Mouse (Mus musculus): ENCODE results near the gene Nom1. TPM values are rescaled to one million over a fixed set of nuclear protein-coding genes. Genes with fewer than 3 reads are reported as not detected.
"Not testable (repeated sequence)": the region's sequence is repeated elsewhere in the genome, so short reads cannot be mapped to it uniquely, and the experiment has no call there.

Gene Nom1
- polyA plus RNA-seq (2014; fragmentation: Nextera tagmentation; extraction: Ambion mirVana): 26.2 and 34.0 TPM in 2 replicates

DNA sequence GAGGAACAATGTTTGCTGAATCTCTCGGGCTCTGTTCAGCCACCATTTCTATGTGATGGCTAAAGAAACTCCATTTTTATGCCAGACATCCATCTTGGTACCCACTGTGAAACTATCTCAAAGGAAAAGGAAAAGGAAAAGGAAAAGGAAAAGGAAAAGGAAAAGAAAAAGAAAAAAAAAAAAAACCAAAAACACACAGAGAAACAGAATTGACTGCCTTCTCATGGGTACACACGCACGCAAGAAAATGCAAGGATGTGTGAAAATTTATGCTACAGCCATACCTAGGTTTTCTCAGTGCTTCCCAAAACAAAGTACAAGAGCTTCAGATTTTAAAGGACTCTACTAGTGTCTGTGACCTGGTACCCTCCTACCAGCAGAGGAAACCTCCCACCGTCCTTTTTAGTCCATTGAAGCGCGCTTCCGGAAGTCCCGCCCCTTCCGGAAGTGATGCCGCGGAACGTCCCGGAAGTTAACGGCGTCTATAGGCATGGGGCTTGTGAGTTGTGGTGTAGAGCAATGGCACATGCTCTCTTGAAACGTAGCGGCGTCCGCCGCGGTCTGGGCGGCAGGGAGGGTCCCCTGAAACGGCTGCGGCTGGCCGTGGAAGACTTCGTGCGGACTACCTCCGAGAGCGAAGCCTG lies at the start of gene Nom1:
Nom1 (plus strand) TSS at position 437 of the 644 bp plus-strand sequence.
- peak; percentile 92 for DNase-seq (ENCODE audit: low spot score)
- peak within 1 kb of the TSS; percentile 64; the same call in 1 of the 2 replicates for H3K27ac ChIP-seq (ENCODE audit: low read depth)
- H3K9me3 ChIP-seq (ENCODE audit: control insufficient read depth, low read length): no peaks in the 10 kb centered on the region
- peak within 1 kb of the TSS; percentile 74 for H3K9ac ChIP-seq (ENCODE audit: low read length)
- H3K36me3 ChIP-seq (ENCODE audit: control insufficient read depth, insufficient read depth, low read length): peaks cover 32% of the 10 kb centered on the region
- peaks cover 18% of the 10 kb centered on the region for H3K4me1 ChIP-seq (replicated peaks; ENCODE audit: control insufficient read depth, insufficient read depth, low read length)
- no peaks in the 10 kb centered on the region for H3K27me3 ChIP-seq (replicated peaks; ENCODE audit: control insufficient read depth, insufficient read depth, low read length)
- H3K4me2 ChIP-seq (ENCODE audit: low read length): peak within 1 kb of the TSS; percentile 87
- peak; percentile 95 for ATAC-seq (replicated peaks; ENCODE audit: low FRiP score, low TSS enrichment, low read depth)
- H3K4me3 ChIP-seq (ENCODE audit: low read depth, low read length): peak within 1 kb of the TSS; percentile 91
- WGBS: 4% methylated on average over 29 of the region's 29 CpGs

DNA sequence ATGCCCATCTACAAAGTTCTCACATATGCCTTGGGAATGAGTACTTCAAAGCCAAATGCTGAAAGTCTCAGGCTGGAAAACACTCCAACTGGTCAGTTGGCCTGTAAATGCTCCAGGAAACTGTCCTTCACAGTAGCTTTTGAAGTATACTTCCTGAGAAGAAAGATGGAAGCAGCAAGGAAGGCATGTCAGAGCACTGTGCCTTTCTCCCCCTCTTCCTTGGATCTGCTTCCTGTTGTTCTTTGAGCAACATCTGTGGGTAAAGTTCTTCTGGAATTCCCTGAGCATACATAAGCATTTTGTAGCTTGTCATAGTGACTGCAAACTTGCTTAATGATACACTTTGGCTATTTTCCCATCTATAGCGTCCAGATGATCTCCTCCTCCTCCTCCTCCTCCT lies 46.9 kb upstream of the Nom1 start:
- Histone ChIP-seq H3K36me3 (ENCODE audit: control insufficient read depth, insufficient read depth, low read length) (no peaks in the 10 kb centered on the region), H3K27ac (ENCODE audit: low read depth) (peak overlapping the region; percentile 6; the same call in 1 of the 2 replicates), H3K9me3 (ENCODE audit: control insufficient read depth, low read length) (no peaks in the 10 kb centered on the region), H3K9ac (ENCODE audit: low read length) (no peak overlapping the region), H3K4me1 (replicated peaks; ENCODE audit: control insufficient read depth, insufficient read depth, low read length) (0 out of 2 replicates have a peak, but pooled peaks cover 6% of the 10 kb centered on the region), H3K4me3 (ENCODE audit: low read depth, low read length) (no peak overlapping the region), H3K27me3 (replicated peaks; ENCODE audit: control insufficient read depth, insufficient read depth, low read length) (no peaks in the 10 kb centered on the region), H3K4me2 (ENCODE audit: low read length) (no peak overlapping the region)
- DNase-seq (ENCODE audit: low spot score) (no peak), ATAC-seq (replicated peaks; ENCODE audit: low FRiP score, low TSS enrichment, low read depth) (no peak)
- 30% methylated on average over 1 of the region's 1 CpGs for WGBS

GRCm38 (mm10) chr5:29388181-29388943 lies 46.1 kb upstream of the Nom1 start:
- Histone ChIP-seq H3K9ac (ENCODE audit: low read length) (no peak overlapping the region), H3K36me3 (ENCODE audit: control insufficient read depth, insufficient read depth, low read length) (no peaks in the 10 kb centered on the region), H3K4me3 (ENCODE audit: low read depth, low read length) (no peak overlapping the region), H3K27ac (ENCODE audit: low read depth) (peak overlapping the region; percentile 25; the same call in 1 of the 2 replicates), H3K27me3 (replicated peaks; ENCODE audit: control insufficient read depth, insufficient read depth, low read length) (no peaks in the 10 kb centered on the region), H3K4me2 (ENCODE audit: low read length) (no peak overlapping the region), H3K9me3 (ENCODE audit: control insufficient read depth, low read length) (no peaks in the 10 kb centered on the region), H3K4me1 (replicated peaks; ENCODE audit: control insufficient read depth, insufficient read depth, low read length) (0 out of 2 replicates have a peak, but pooled peaks cover 6% of the 10 kb centered on the region)
- peak; percentile 59 for DNase-seq (ENCODE audit: low spot score)
- ATAC-seq (replicated peaks; ENCODE audit: low FRiP score, low TSS enrichment, low read depth): no peak
- WGBS: 32% methylated on average over 7 of the region's 7 CpGs

GRCm38 (mm10) chr5:29388944-29389765 lies 45.3 kb upstream of the Nom1 start:
- 19% methylated on average over 15 of the region's 15 CpGs for WGBS
- Histone ChIP-seq H3K4me1 (replicated peaks; ENCODE audit: control insufficient read depth, insufficient read depth, low read length) (0 out of 2 replicates have a peak, but pooled peaks cover 6% of the 10 kb centered on the region), H3K27ac (ENCODE audit: low read depth) (no peak overlapping the region), H3K9ac (ENCODE audit: low read length) (no peak overlapping the region), H3K27me3 (replicated peaks; ENCODE audit: control insufficient read depth, insufficient read depth, low read length) (no peaks in the 10 kb centered on the region), H3K4me2 (ENCODE audit: low read length) (no peak overlapping the region), H3K36me3 (ENCODE audit: control insufficient read depth, insufficient read depth, low read length) (no peaks in the 10 kb centered on the region), H3K9me3 (ENCODE audit: control insufficient read depth, low read length) (no peaks in the 10 kb centered on the region), H3K4me3 (ENCODE audit: low read depth, low read length) (no peak overlapping the region)
- peak; percentile 88 for DNase-seq (ENCODE audit: low spot score)
- peak; percentile 56; the same call in 1 of the 2 replicates for ATAC-seq (replicated peaks; ENCODE audit: low FRiP score, low TSS enrichment, low read depth)

DNA sequence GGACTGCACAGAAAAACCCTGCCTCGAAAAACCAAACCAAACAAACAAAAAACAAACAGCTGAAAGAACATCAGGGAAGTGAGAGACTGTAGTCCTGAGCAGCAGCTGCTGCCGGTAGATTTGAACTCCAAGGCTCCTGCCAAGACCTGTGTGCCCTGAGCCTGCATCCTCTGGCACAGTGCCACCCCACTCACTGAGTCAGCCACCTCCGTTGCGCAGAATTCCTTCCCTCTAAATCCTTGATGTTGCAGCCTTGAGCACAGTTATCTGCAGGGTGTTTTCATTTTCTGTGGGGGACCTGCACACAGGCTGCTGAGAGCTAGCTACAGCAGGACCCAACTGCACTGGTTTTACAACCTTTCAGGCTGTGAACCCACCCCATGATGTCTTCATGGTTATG lies 36.0 kb upstream of the Nom1 start:
- DNase-seq (ENCODE audit: low spot score) (no peak), ATAC-seq (replicated peaks; ENCODE audit: low FRiP score, low TSS enrichment, low read depth) (no peak)
- Histone ChIP-seq H3K36me3 (ENCODE audit: control insufficient read depth, insufficient read depth, low read length) (no peaks in the 10 kb centered on the region), H3K4me3 (ENCODE audit: low read depth, low read length) (no peak overlapping the region), H3K4me2 (ENCODE audit: low read length) (no peak overlapping the region), H3K4me1 (replicated peaks; ENCODE audit: control insufficient read depth, insufficient read depth, low read length) (no peaks in the 10 kb centered on the region), H3K9me3 (ENCODE audit: control insufficient read depth, low read length) (no peaks in the 10 kb centered on the region), H3K27me3 (replicated peaks; ENCODE audit: control insufficient read depth, insufficient read depth, low read length) (no peaks in the 10 kb centered on the region), H3K27ac (ENCODE audit: low read depth) (no peak overlapping the region), H3K9ac (ENCODE audit: low read length) (no peak overlapping the region)
- WGBS: 69% methylated on average over 4 of the region's 4 CpGs

- ATAC-seq (replicated peaks; ENCODE audit: low FRiP score, low TSS enrichment, low read depth): no peak
Observed at GRCm38 (mm10) chr5:29410854-29411253, 23.6 kb upstream of the Nom1 start.

GRCm38 (mm10) chr5:29413041-29413440 lies 21.4 kb upstream of the Nom1 start:
- H3K9ac ChIP-seq (ENCODE audit: low read length): no peak overlapping the region
- H3K4me2 ChIP-seq (ENCODE audit: low read length): no peak overlapping the region
- no peak for DNase-seq (ENCODE audit: low spot score)
- no peak overlapping the region for H3K4me3 ChIP-seq (ENCODE audit: low read depth, low read length)
- 84% methylated on average over 3 of the region's 3 CpGs for WGBS
- no peak for ATAC-seq (replicated peaks; ENCODE audit: low FRiP score, low TSS enrichment, low read depth)
- H3K27me3 ChIP-seq (replicated peaks; ENCODE audit: control insufficient read depth, insufficient read depth, low read length): no peaks in the 10 kb centered on the region
- no peaks in the 10 kb centered on the region for H3K36me3 ChIP-seq (ENCODE audit: control insufficient read depth, insufficient read depth, low read length)
- no peaks in the 10 kb centered on the region for H3K4me1 ChIP-seq (replicated peaks; ENCODE audit: control insufficient read depth, insufficient read depth, low read length)
- no peaks in the 10 kb centered on the region for H3K9me3 ChIP-seq (ENCODE audit: control insufficient read depth, low read length)
- H3K27ac ChIP-seq (ENCODE audit: low read depth): no peak overlapping the region

More at GRCm38 (mm10) chr5:29410854-29411253, 23.6 kb upstream of the Nom1 start:
- no peaks in the 10 kb centered on the region for H3K9me3 ChIP-seq (ENCODE audit: control insufficient read depth, low read length)
- H3K9ac ChIP-seq (ENCODE audit: low read length): no peak overlapping the region
- H3K4me1 ChIP-seq (replicated peaks; ENCODE audit: control insufficient read depth, insufficient read depth, low read length): no peaks in the 10 kb centered on the region
- no peak for DNase-seq (ENCODE audit: low spot score)
- no peaks in the 10 kb centered on the region for H3K36me3 ChIP-seq (ENCODE audit: control insufficient read depth, insufficient read depth, low read length)
- no peak overlapping the region for H3K4me2 ChIP-seq (ENCODE audit: low read length)
- H3K4me3 ChIP-seq (ENCODE audit: low read depth, low read length): no peak overlapping the region
- no peaks in the 10 kb centered on the region for H3K27me3 ChIP-seq (replicated peaks; ENCODE audit: control insufficient read depth, insufficient read depth, low read length)
- H3K27ac ChIP-seq (ENCODE audit: low read depth): no peak overlapping the region

DNA sequence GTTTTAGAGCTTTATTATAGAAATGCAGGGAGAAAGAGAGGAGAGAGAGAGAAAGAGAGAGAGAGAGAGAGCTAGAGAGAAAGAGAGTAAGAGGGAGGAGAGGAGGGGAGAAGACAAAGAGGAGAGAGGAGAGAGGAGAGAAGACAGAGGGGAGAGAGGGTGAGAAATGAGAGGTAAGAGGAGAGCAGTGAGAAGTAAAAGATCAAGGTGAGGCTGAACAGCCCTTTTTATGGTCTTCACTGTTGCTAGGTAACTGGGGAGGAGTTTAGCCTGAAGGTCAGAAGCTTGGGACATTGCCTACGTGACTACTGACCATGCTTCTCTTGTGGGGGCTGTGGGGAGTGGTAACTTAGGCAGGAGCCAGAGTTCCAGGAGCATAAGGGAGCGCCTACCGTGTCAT lies 11.1 kb upstream of the Nom1 start:
- ATAC-seq (replicated peaks; ENCODE audit: low FRiP score, low TSS enrichment, low read depth); H3K4me2 ChIP-seq (ENCODE audit: low read length); H3K36me3 ChIP-seq (ENCODE audit: control insufficient read depth, insufficient read depth, low read length); H3K27ac ChIP-seq (ENCODE audit: low read depth); H3K4me1 ChIP-seq (replicated peaks; ENCODE audit: control insufficient read depth, insufficient read depth, low read length); H3K4me3 ChIP-seq (ENCODE audit: low read depth, low read length); H3K27me3 ChIP-seq (replicated peaks; ENCODE audit: control insufficient read depth, insufficient read depth, low read length); H3K9me3 ChIP-seq (ENCODE audit: control insufficient read depth, low read length); H3K9ac ChIP-seq (ENCODE audit: low read length); DNase-seq (ENCODE audit: low spot score): not testable (repeated sequence)
- 45% methylated on average over 3 of the region's 3 CpGs for WGBS
